Mouse (Mus musculus) myocyte (in vitro differentiated cells): ENCODE measurements at regions not wholly inside any gene's neighbourhood (a gene's known extent, or its start where the extent isn't known, plus 50 kb on each side); places are given as distances from the start of the nearest gene placed in this dataset.

ENCODE experiments used
- H3K27me3 ChIP-seq: one replicate; pipeline ENCODE4 v1.6.1; 2011; ENCODE audit not compliant: control insufficient read depth, insufficient read depth, insufficient read length
- H3K36me3 ChIP-seq: one replicate; pipeline ENCODE4 v1.6.1; 2011; ENCODE audit not compliant: control insufficient read depth, insufficient read depth
- H3K4me2 ChIP-seq: one replicate; pipeline ENCODE4 v1.6.1; 2011; ENCODE audit warnings: low read depth, control low read depth
- H3K4me3 ChIP-seq: one replicate; pipeline ENCODE4 v1.5.1; 2011; ENCODE audit warnings: mild to moderate bottlenecking, control low read depth, moderate library complexity
- H3K79me2 ChIP-seq: one replicate; pipeline ENCODE4 v1.6.1; 2011; ENCODE audit not compliant: control insufficient read depth, insufficient read depth
- H3ac ChIP-seq: one replicate; pipeline ENCODE4 v1.6.1; 2011; ENCODE audit not compliant: control insufficient read depth, insufficient read length
- CEBPB ChIP-seq: IDR thresholded peaks from 2 replicates; pipeline ENCODE4 v1.6.1; 2011; ENCODE audit warnings: mild to moderate bottlenecking, moderate library complexity; ENCODE audit not compliant: poor library complexity, insufficient read depth, severe bottlenecking
- E2F4 ChIP-seq: IDR thresholded peaks from one replicate; pipeline ENCODE4 v1.6.1; 2011; ENCODE audit warnings: mild to moderate bottlenecking, control low read depth, moderate library complexity; ENCODE audit not compliant: insufficient read depth
- MAX ChIP-seq: IDR thresholded peaks from one replicate; pipeline ENCODE4 v1.6.1; 2011; ENCODE audit warnings: low read depth, mild to moderate bottlenecking, control low read depth
- MYOD1 ChIP-seq, 3 experiments: IDR thresholded peaks; one replicate each; pipeline ENCODE4 v1.6.1; 2011; ENCODE audit warnings: control low read depth in 2 of 3, low read depth in 2 of 3, mild to moderate bottlenecking in 2 of 3, moderate library complexity in 1 of 3; ENCODE audit not compliant: insufficient read length in 2 of 3, control insufficient read depth in 1 of 3
- MYOG ChIP-seq, 3 experiments: IDR thresholded peaks; one replicate each; pipeline ENCODE4 v1.6.1; 2011; ENCODE audit warnings: control low read depth in 2 of 3, low read depth in 2 of 3, mild to moderate bottlenecking in 2 of 3; ENCODE audit not compliant: insufficient read length in 2 of 3, control insufficient read depth in 1 of 3, insufficient read depth in 1 of 3
- POLR2A ChIP-seq: IDR thresholded peaks from one replicate; pipeline ENCODE4 v1.6.1; 2011; ENCODE audit warnings: low read depth, mild to moderate bottlenecking, control low read depth, moderate library complexity; ENCODE audit not compliant: insufficient read length
- POLR2AphosphoS2 ChIP-seq: IDR thresholded peaks from one replicate; pipeline ENCODE4 v1.6.1; 2011; ENCODE audit warnings: low read depth, control low read depth; ENCODE audit not compliant: insufficient read length
- REST ChIP-seq: IDR thresholded peaks from one replicate; pipeline ENCODE4 v1.6.1; 2011; ENCODE audit warnings: mild to moderate bottlenecking, control low read depth, moderate library complexity; ENCODE audit not compliant: insufficient read depth, insufficient read length
- SRF ChIP-seq: IDR thresholded peaks from one replicate; pipeline ENCODE4 v1.6.1; 2011; ENCODE audit warnings: low read depth; ENCODE audit not compliant: control insufficient read depth, insufficient read length
- TCF12 ChIP-seq: IDR thresholded peaks from one replicate; pipeline ENCODE4 v1.6.1; 2011; ENCODE audit warnings: mild to moderate bottlenecking, control low read depth; ENCODE audit not compliant: poor library complexity, insufficient read depth, severe bottlenecking
- TCF3 ChIP-seq: IDR thresholded peaks from one replicate; pipeline ENCODE4 v1.6.1; 2011; ENCODE audit warnings: low read depth, control low read depth; ENCODE audit not compliant: insufficient read length
- USF1 ChIP-seq: IDR thresholded peaks from one replicate; pipeline ENCODE4 v1.6.1; 2011; ENCODE audit warnings: low read depth, mild to moderate bottlenecking, control low read depth, moderate library complexity

- Histone ChIP-seq H3K27me3 (no peaks in the 10 kb centered on the region), H3K79me2 (no peaks in the 10 kb centered on the region), H3K4me2 (no peak overlapping the region), H3K4me3 (no peak overlapping the region), H3ac (no peak overlapping the region), H3K36me3 (no peaks in the 10 kb centered on the region)
- TF ChIP-seq POLR2A, result no peak
Measured at GRCm38 (mm10) chr5:77517252-77517651, 109.4 kb upstream of the Igfbp7 start.

DNA sequence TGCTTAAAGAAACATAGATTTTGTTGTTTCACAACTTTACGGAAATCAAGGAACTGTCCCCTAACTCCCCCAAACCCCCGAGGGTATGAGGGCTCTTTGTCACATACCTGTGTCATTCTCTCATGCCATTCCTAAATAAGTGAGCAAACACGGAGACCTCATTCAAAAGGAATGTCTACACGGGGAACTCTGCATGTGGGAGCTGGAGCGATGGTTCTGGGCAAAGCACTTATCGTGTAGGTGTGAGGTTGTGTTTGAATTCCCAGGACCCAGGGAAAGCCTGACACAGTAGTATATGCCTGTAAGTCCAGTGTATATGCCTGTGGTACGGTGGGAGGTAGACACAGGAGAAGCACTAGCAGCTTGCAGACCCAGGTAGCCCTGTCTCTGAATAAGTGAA, 107.6 kb upstream of the Igfbp7 start:
- Histone ChIP-seq H3K4me2 (no peak overlapping the region), H3K79me2 (no peaks in the 10 kb centered on the region), H3K27me3 (no peaks in the 10 kb centered on the region), H3ac (no peak overlapping the region), H3K36me3 (no peaks in the 10 kb centered on the region), H3K4me3 (no peak overlapping the region)
- TF ChIP-seq POLR2AphosphoS2, result no peak
- no peak for TF ChIP-seq MAX
- no peak for TF ChIP-seq CEBPB
- no peak for TF ChIP-seq E2F4
- no peak for TF ChIP-seq TCF3
- TF ChIP-seq SRF, result no peak
- no peak for TF ChIP-seq POLR2A
- no peak for TF ChIP-seq MYOD1 (IDR thresholded peaks at IDR 0.05; ENCODE audit: control insufficient read depth in 1 of 3, insufficient read length in 2 of 3, low read depth in 2 of 3)
- no peak for TF ChIP-seq TCF12
- TF ChIP-seq USF1, result no peak
- TF ChIP-seq REST, result no peak

GRCm38 (mm10) chr5:77502684-77503083, 94.8 kb upstream of the Igfbp7 start:
- no peak overlapping the region for H3ac ChIP-seq

GRCm38 (mm10) chr5:77499949-77500460, 92.2 kb upstream of the Igfbp7 start:
- no peak for TF ChIP-seq E2F4
- Histone ChIP-seq H3K36me3 (no peaks in the 10 kb centered on the region), H3K27me3 (no peaks in the 10 kb centered on the region), H3K4me3 (no peak overlapping the region), H3ac (no peak overlapping the region), H3K4me2 (no peak overlapping the region), H3K79me2 (no peaks in the 10 kb centered on the region)

More at GRCm38 (mm10) chr5:77502684-77503083, 94.8 kb upstream of the Igfbp7 start:
- H3K4me2 ChIP-seq, result no peak overlapping the region
- no peaks in the 10 kb centered on the region for H3K36me3 ChIP-seq
- H3K27me3 ChIP-seq, result no peaks in the 10 kb centered on the region
- TF ChIP-seq POLR2AphosphoS2, result no peak
- TF ChIP-seq TCF3, result no peak
- TF ChIP-seq REST, result no peak
- no peak for TF ChIP-seq MAX
- no peaks in the 10 kb centered on the region for H3K79me2 ChIP-seq
- H3K4me3 ChIP-seq, result no peak overlapping the region

DNA sequence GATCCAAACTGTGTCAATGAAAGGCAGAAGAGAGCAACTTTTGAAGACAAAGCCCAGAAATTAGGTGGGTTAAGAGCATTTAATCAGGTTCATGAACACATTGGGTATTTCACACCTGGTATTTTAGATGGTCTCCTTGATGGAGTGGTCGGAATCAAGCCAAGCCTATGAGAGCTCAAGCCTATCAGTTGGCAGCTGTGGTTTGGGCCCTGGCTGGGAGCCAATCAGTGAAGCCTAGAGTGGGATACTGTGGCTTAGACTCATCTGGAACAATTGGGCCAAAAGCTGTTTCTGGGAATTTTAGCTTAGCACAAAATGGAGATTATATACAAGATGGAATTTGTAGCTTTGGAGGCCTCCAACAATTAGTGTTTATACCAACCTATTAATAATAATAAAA, 86.8 kb upstream of the Igfbp7 start:
- Histone ChIP-seq H3K79me2 (no peaks in the 10 kb centered on the region), H3K36me3 (no peaks in the 10 kb centered on the region), H3K4me2 (no peak overlapping the region), H3K27me3 (no peaks in the 10 kb centered on the region), H3ac (no peak overlapping the region), H3K4me3 (no peak overlapping the region)
- TF ChIP-seq TCF12, result no peak
- no peak for TF ChIP-seq REST
- TF ChIP-seq POLR2A, result no peak
- TF ChIP-seq TCF3, result no peak
- TF ChIP-seq MAX, result no peak
- TF ChIP-seq CEBPB, result no peak
- TF ChIP-seq USF1, result no peak
- no peak for TF ChIP-seq SRF
- TF ChIP-seq POLR2AphosphoS2, result no peak
- no peak for TF ChIP-seq MYOD1 (IDR thresholded peaks at IDR 0.05; ENCODE audit: control insufficient read depth in 1 of 3, insufficient read length in 2 of 3, low read depth in 2 of 3)
- TF ChIP-seq MYOG (IDR thresholded peaks at IDR 0.05; ENCODE audit: control insufficient read depth in 1 of 3, insufficient read depth in 1 of 3, insufficient read length in 2 of 3, low read depth in 2 of 3), result no peak

- no peak for TF ChIP-seq MYOG (IDR thresholded peaks at IDR 0.05; ENCODE audit: control insufficient read depth in 1 of 3, insufficient read depth in 1 of 3, insufficient read length in 2 of 3, low read depth in 2 of 3)
- TF ChIP-seq USF1, result no peak
- no peak for TF ChIP-seq CEBPB
- no peak for TF ChIP-seq MYOD1 (IDR thresholded peaks at IDR 0.05; ENCODE audit: control insufficient read depth in 1 of 3, insufficient read length in 2 of 3, low read depth in 2 of 3)
- TF ChIP-seq POLR2A, result no peak
- TF ChIP-seq TCF12, result no peak
- no peak for TF ChIP-seq REST
- TF ChIP-seq MAX, result no peak
- no peak for TF ChIP-seq E2F4
- TF ChIP-seq POLR2AphosphoS2, result no peak
- TF ChIP-seq SRF, result no peak
- no peak for TF ChIP-seq TCF3
- Histone ChIP-seq H3K27me3 (peaks cover 5% of the 10 kb centered on the region), H3K79me2 (no peaks in the 10 kb centered on the region), H3K4me2 (no peak overlapping the region), H3K4me3 (no peak overlapping the region), H3ac (no peak overlapping the region), H3K36me3 (no peaks in the 10 kb centered on the region)
Measured at GRCm38 (mm10) chr5:77488969-77489368, 81.1 kb upstream of the Igfbp7 start.
